Mouse (Mus musculus) gastrocnemius, postnatal 25 days (tissue): ENCODE data around the gene Lcp1. TPM values are rescaled to one million over a fixed set of nuclear protein-coding genes. Genes with fewer than 3 reads are reported as not detected.
"Not testable (repeated sequence)": the region's sequence is repeated elsewhere in the genome, so short reads cannot be mapped to it uniquely, and the experiment has no call there.

Source experiments
- DNase-seq: peaks from one replicate; pipeline ENCODE4 v3.0.0; 2022
- long read RNA-seq, 2 experiments: library from polyadenylated mRNA; stranded (forward); transcript quantifications; one replicate each; pipeline ENCODE4 v2.0.0; 2021
- total RNA-seq, 2 experiments: library from RNA; stranded (reverse); gene quantifications; 1 replicate in 1 of 2; 2 replicates in 1 of 2; pipeline ENCODE4 v1.2.3; 2021

Gene Lcp1
- 1 to 10 TPM; 3.1 to 3.3 TPM for total RNA-seq
- long read RNA-seq, experiment 1, result 0 reads
- long read RNA-seq, experiment 2, partial matches to known transcripts, result 5 of 8 reads
- long read RNA-seq, experiment 2, other reads (novel, unspliced or antisense), result 3 of 8 reads

GRCm38 (mm10) chr14:75130501-75131318 lies at the start of gene Lcp1, which contains the start of gene Lrrc63:
TSS of gene Lcp1 (plus strand) at chr14:75131101.
TSS of gene Lrrc63 (minus strand) at chr14:75130881.
- DNase-seq, result peak; percentile 62

DNA sequence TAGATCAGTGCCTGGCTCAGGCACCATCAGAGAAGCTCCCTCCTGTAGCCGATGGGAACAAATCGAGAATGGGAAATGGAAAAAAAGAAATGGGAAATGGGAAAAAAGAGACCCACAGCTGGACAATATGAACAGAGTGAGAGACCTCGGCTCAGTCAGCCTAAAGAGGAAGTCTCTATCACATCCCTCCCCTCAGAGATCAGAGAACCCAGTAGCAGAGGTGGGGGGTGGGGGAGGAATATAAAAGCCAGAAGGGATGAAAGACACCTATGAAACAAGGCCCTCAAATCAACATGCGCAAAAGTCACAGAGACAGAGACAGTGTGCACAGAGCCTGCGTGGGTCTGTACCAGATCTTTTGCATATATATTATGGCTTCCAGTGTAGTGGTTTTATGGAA lies 27.9 kb upstream of the Lcp1 start:
- no peak for DNase-seq

DNA sequence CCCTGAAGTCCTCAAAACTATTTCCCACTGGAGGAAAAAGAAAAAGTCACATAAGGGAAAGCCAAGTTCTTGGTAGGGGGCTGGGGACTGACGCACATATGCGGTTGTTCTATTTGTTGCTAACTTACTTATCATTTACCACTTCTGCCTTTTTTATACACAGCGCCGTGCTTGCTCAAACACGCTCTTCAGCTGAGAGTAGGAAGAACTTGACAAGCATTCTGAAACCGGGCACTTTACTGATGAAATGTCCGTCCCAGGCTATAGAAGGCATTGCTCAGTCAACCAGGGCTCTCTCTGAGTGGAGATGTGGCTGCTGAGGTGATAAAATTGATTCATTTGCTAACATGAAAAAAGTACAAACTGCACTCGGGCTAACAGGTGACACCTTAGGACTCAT lies 9.2 kb upstream of the Lcp1 start:
- no peak for DNase-seq

GRCm38 (mm10) chr14:75131324-75131935 lies 529 bp downstream of the Lcp1 start:
- no peak for DNase-seq

- DNase-seq, result no peak
Observed at GRCm38 (mm10) chr14:75136119-75136966, 5.4 kb downstream of the Lcp1 start.

GRCm38 (mm10) chr14:75138503-75138902 lies 7.6 kb downstream of the Lcp1 start:
- DNase-seq, result no peak

GRCm38 (mm10) chr14:75139225-75139624 lies 8.3 kb downstream of the Lcp1 start:
- DNase-seq, result no peak

GRCm38 (mm10) chr14:75147706-75148105 lies 16.8 kb downstream of the Lcp1 start:
- DNase-seq, result not testable (repeated sequence)

GRCm38 (mm10) chr14:75148229-75148628 lies 17.3 kb downstream of the Lcp1 start:
- no peak for DNase-seq

- no peak for DNase-seq
Observed at GRCm38 (mm10) chr14:75150653-75151052, 19.8 kb downstream of the Lcp1 start.

- DNase-seq, result no peak
Observed at GRCm38 (mm10) chr14:75151146-75151545, 20.2 kb downstream of the Lcp1 start.

DNA sequence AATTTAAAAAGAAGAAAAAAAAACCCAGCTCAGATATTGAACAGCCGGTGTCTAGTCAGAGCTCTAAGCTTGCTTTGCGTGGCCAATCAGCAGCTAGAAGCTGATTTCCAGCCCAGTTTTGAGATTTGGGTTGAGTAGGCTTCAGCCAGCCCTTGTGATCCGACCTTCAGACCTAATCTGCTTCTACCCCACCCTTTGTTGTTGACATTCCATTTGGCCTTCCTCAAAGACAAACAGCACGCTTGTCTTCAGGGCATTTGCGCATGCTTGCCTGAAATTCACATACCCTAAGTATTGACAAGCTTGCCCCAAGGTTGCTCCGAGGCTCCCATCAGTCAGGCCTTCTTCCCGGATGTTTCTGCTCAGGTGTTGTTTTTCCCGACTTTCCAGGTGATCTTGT lies 23.6 kb downstream of the Lcp1 start:
- no peak for DNase-seq

GRCm38 (mm10) chr14:75159375-75159774 lies 28.5 kb downstream of the Lcp1 start:
- no peak for DNase-seq

DNA sequence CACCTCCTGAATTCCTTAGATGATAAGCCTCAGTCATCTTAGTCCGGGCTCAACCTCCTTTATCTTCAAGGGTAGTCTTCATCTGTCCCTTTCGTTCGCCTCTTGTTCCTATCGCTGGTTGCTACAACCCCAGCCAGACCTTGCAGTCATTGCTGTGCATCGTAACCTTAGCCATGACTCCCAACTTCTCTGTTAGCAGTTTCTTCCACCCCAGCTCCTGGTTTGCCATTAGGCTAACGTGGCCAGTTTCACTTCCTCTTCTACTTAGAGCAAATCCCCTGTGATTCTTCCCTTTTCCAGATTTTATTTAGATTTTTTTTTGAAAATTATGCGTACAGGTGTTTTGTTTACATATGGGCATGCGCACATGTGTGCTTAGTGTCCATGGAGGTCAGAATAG lies 33.0 kb downstream of the Lcp1 start:
- no peak for DNase-seq

DNA sequence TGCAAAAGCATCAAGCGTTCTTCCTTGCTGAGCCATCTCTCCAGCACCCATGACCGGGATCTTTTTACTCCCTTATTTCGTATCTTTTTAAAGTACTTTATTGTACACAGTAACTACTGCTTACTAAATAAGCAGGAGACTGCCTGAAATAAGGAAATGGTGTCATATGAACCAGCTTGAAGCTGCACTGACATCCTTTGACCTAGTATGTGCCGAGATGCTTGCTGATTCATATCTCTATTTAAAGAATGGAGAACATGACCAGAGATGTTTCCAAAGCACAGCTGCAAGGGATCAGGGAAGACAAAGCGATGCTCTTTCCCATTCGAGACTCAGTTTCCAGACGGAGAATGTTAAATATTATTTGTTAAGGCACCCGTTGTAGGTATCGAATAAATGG lies 33.4 kb downstream of the Lcp1 start:
- no peak for DNase-seq

GRCm38 (mm10) chr14:75165574-75166131 lies 34.8 kb downstream of the Lcp1 start:
- no peak for DNase-seq

- DNase-seq, result no peak
Observed at GRCm38 (mm10) chr14:75168501-75168900, 37.6 kb downstream of the Lcp1 start.

DNA sequence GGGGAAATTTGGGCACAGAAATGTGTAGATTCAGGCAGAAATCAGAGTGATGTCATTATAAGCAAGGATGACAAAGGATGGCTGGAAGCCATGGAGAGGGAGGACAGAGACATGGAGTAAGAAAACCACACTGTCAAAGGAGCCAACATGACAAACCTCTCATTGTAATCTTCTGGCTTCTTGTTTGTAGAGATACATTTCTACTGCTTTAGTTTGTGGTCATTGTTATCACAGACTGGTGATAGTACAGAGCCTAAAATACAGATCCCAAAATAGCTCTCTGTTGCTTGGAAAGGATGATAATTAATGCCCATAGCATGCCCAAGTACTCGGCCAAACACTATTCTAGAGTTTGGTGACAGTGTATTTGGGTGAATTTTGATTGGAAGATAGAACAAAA lies 39.6 kb downstream of the Lcp1 start:
- no peak for DNase-seq

GRCm38 (mm10) chr14:75174296-75174695 lies 43.4 kb downstream of the Lcp1 start:
- no peak for DNase-seq

DNA sequence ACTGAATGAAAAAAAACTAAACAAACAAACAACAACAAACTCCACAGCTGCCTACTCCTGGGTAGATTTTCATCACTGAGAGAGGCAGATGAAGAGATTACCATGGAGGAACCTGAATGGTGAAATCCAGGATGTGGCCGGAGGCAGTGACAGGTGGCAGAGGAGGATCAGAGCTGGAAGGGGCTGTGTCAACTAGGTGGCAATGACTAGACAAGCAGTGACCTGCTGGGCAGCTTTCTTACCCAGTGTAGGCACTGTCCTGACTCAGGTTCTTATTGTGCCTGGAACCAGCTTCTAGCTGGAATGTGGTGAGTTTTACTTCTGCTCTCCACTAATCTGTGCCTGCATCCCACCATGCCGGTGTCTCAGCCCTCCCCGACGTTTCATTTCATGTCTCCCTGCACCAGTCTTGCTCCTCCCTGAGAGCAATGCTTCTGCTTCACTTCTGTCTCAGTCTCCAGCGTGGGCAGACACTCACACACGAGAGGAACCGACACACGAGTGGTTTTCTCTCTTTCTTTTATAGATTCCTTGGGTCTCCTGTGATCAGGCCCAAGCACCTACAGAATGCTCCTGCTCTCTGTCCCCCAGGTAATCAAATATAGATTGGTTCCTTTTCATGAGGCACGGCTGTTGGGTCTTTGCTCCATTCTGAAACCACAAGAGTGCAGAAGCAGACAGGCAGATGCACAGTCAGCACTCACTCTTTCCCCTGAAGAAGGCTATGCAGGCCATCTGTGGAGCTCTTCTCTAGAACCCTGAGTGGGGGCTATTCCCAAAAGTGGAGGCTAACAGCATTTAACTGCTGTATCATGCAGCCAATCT lies 44.0 kb downstream of the Lcp1 start:
- DNase-seq, result no peak

DNA sequence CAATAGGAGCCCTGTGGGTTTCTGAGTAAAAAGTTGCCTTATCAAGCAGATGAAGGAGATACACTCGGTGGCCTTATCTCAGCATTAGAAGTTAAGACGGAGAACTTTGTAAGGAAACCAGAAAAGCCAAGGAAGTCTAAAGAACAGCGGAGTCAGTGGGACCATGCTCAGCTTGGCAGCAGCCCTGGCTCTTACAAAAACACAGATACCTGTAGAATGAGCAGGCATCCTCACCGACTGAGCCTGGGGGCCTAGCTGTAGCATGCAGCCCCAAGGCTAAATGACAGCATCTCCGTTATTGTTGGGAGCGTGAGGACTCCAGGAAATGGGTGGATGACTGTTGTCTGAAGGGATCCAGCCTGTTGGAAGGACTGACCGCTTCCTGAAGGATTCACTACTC lies 44.9 kb downstream of the Lcp1 start:
- no peak for DNase-seq
